In the genomic region with DNA sequence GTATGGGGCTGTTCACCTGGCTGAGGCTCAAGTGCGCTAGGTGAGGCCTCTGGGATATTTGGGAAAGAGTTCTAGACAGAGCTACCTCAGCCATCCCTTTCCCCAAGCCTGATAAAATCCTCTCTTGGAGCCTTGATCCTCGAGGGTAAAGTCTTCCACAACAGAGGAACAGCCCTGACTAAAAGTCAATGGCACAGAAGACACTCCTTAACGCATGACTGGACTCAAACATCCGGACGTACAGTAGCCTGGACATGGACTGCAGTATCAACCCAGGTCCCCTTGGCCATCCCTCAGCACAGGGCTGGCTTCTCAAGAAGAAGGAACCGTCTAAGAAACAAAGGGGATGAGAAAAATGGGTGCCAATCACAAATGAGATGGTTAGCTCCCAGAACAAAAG, we compare ENCODE assay signal across 18 mouse cellular contexts. TPM values are rescaled to one million over a fixed set of nuclear protein-coding genes. Genes with fewer than 3 reads are reported as not detected.
A peak's percentile ranks its signal among the peaks of the same experiment; 100 is the strongest.
DNase-seq lines count a peak whose midpoint lies in the region; ATAC-seq and TF ChIP-seq lines count a peak whose summit lies in the region.
"Had no signal": no experiment of that assay in that cellular context is flagged by ENCODE, and none has a peak within 500 bp of the region (broad histone marks: within the 10 kb centered on the region; RNA-seq: fewer than 3 reads in every experiment).

No protein-coding gene starts in this region.

- peaks cover 62% of the 10 kb centered on the region for H3K4me1 ChIP-seq in forebrain, embryonic 16.5 days (replicated peaks; ENCODE audit: control insufficient read depth, insufficient read depth, low read length)
- peaks cover 4% of the 10 kb centered on the region for H3K4me1 ChIP-seq in forebrain, embryonic 11.5 days (replicated peaks; ENCODE audit: control insufficient read depth, insufficient read depth, low read length)
- peaks cover 21% of the 10 kb centered on the region for H3K4me1 ChIP-seq in kidney, adult 2 months (ENCODE audit: control insufficient read depth, insufficient read depth, low read length)
- H3K4me1 ChIP-seq in kidney, embryonic 16.5 days (ENCODE audit: insufficient read depth, low read length): peaks cover 49% of the 10 kb centered on the region
- H3K4me1 ChIP-seq in midbrain, embryonic 10.5 days: peaks cover 52% of the 10 kb centered on the region
- peaks cover 23% of the 10 kb centered on the region for H3K4me1 ChIP-seq in midbrain, embryonic 14.5 days (ENCODE audit: control insufficient read depth, insufficient read depth, low read length)
- peaks cover 6% of the 10 kb centered on the region; the same call in 1 of the 2 replicates for H3K4me1 ChIP-seq in heart, adult 2 months (ENCODE audit: control insufficient read depth, insufficient read depth, low read length)

- TF ChIP-seq POLR2A in kidney, adult 2 months (IDR thresholded peaks at IDR 0.05; ENCODE audit: low read depth, low read length): no peak
- TF ChIP-seq POLR2A in heart, adult 2 months (IDR thresholded peaks at IDR 0.05; ENCODE audit: insufficient read depth, low read depth, low read length): no peak

- no peak for TF ChIP-seq CTCF in kidney, adult 2 months (conservative IDR thresholded peaks at IDR 0.05; ENCODE audit: insufficient read depth, insufficient read length, low read depth, low read length)
- no peak for TF ChIP-seq CTCF in heart, adult 2 months (IDR thresholded peaks at IDR 0.05)

- DNase-seq in forebrain, embryonic 11.5 days (ENCODE audit: low spot score): no peak
- DNase-seq in kidney, adult 2 months: peak; percentile 90
- no peak for DNase-seq in midbrain, embryonic 10.5 days (ENCODE audit: low spot score)
- DNase-seq in midbrain, embryonic 14.5 days: no peak
- no peak for DNase-seq in heart, adult 2 months
- DNase-seq: cerebellum, adult 11-12 months; thymus, postnatal 36 days had no signal

- H3K4me2 ChIP-seq in forebrain, embryonic 16.5 days (ENCODE audit: low read length): no peak overlapping the region
- no peak overlapping the region for H3K4me2 ChIP-seq in forebrain, embryonic 11.5 days (ENCODE audit: low read depth, low read length, severe bottlenecking)
- no peak overlapping the region for H3K4me2 ChIP-seq in kidney, embryonic 16.5 days (replicated peaks; ENCODE audit: low read depth, low read length)
- no peak overlapping the region for H3K4me2 ChIP-seq in midbrain, embryonic 14.5 days (ENCODE audit: low read length)
- H3K4me2 ChIP-seq: embryonic facial prominence, embryonic 13.5 days; limb, embryonic 12.5 days; lung, embryonic 15.5 days; midbrain, embryonic 11.5 days; neural tube, embryonic 12.5 days had no signal

- H3K9ac ChIP-seq in forebrain, embryonic 16.5 days (replicated peaks; ENCODE audit: low read depth, low read length): no peak overlapping the region
- H3K9ac ChIP-seq in forebrain, embryonic 11.5 days (ENCODE audit: low read length): no peak overlapping the region
- H3K9ac ChIP-seq in kidney, embryonic 16.5 days (replicated peaks; ENCODE audit: low read length): no peak overlapping the region
- H3K9ac ChIP-seq in midbrain, embryonic 14.5 days (replicated peaks; ENCODE audit: low read length): no peak overlapping the region
- H3K9ac ChIP-seq in heart, adult 2 months (ENCODE audit: low read depth, low read length): no peak overlapping the region
- H3K9ac ChIP-seq: embryonic facial prominence, embryonic 13.5 days; limb, embryonic 12.5 days; liver, embryonic 14.5 days; lung, embryonic 15.5 days; neural tube, embryonic 12.5 days had no signal

- H3K27me3 ChIP-seq in forebrain, embryonic 16.5 days (replicated peaks; ENCODE audit: control insufficient read depth, insufficient read depth, low read length): no peaks in the 10 kb centered on the region
- H3K27me3 ChIP-seq in forebrain, embryonic 11.5 days (ENCODE audit: control insufficient read depth, insufficient read depth, low read length): no peaks in the 10 kb centered on the region
- H3K27me3 ChIP-seq in kidney, adult 2 months (replicated peaks; ENCODE audit: control insufficient read depth, insufficient read depth, low read length): no peaks in the 10 kb centered on the region
- H3K27me3 ChIP-seq in kidney, embryonic 16.5 days (ENCODE audit: insufficient read depth, low read length): no peaks in the 10 kb centered on the region
- no peaks in the 10 kb centered on the region for H3K27me3 ChIP-seq in midbrain, embryonic 10.5 days (ENCODE audit: low read depth, poor library complexity, severe bottlenecking)
- no peaks in the 10 kb centered on the region for H3K27me3 ChIP-seq in midbrain, embryonic 14.5 days (ENCODE audit: control insufficient read depth, insufficient read depth, low read length)
- no peaks in the 10 kb centered on the region for H3K27me3 ChIP-seq in heart, adult 2 months (ENCODE audit: control insufficient read depth, insufficient read depth, low read length)
- H3K27me3 ChIP-seq: CH12.LX; embryonic facial prominence, embryonic 13.5 days; limb, embryonic 12.5 days; lung, embryonic 15.5 days; neural tube, embryonic 12.5 days had no signal

- no peaks in the 10 kb centered on the region for H3K36me3 ChIP-seq in forebrain, embryonic 16.5 days (ENCODE audit: control insufficient read depth, insufficient read depth)
- no peaks in the 10 kb centered on the region for H3K36me3 ChIP-seq in forebrain, embryonic 11.5 days (ENCODE audit: control insufficient read depth, insufficient read depth, low read length)
- H3K36me3 ChIP-seq in kidney, adult 2 months (ENCODE audit: control insufficient read depth, insufficient read depth, low read length): no peaks in the 10 kb centered on the region
- no peaks in the 10 kb centered on the region for H3K36me3 ChIP-seq in kidney, embryonic 16.5 days (ENCODE audit: insufficient read depth, low read length)
- H3K36me3 ChIP-seq in midbrain, embryonic 10.5 days: no peaks in the 10 kb centered on the region
- H3K36me3 ChIP-seq in midbrain, embryonic 14.5 days (ENCODE audit: control insufficient read depth, insufficient read depth, low read length): no peaks in the 10 kb centered on the region
- H3K36me3 ChIP-seq in heart, adult 2 months (ENCODE audit: control insufficient read depth, insufficient read depth, low read length): no peaks in the 10 kb centered on the region
- H3K36me3 ChIP-seq: embryonic facial prominence, embryonic 13.5 days; limb, embryonic 12.5 days; lung, embryonic 15.5 days; neural tube, embryonic 12.5 days had no signal

- WGBS in forebrain, embryonic 16.5 days: 60% methylated on average over 6 of the region's 6 CpGs
- WGBS in forebrain, embryonic 11.5 days: 79% methylated on average over 6 of the region's 6 CpGs
- WGBS in kidney, adult 2 months: 57% methylated on average over 6 of the region's 6 CpGs
- 68% methylated on average over 6 of the region's 6 CpGs for WGBS in kidney, embryonic 16.5 days
- 75% methylated on average over 6 of the region's 6 CpGs for WGBS in midbrain, embryonic 10.5 days
- 64% methylated on average over 6 of the region's 6 CpGs for WGBS in midbrain, embryonic 14.5 days
- WGBS in heart, adult 2 months: 84% methylated on average over 6 of the region's 6 CpGs

- H3K79me2 ChIP-seq in heart, adult 2 months (replicated peaks; ENCODE audit: control insufficient read depth, insufficient read depth, low read length): no peaks in the 10 kb centered on the region

- ATAC-seq in forebrain, embryonic 16.5 days: no peak
- ATAC-seq in forebrain, embryonic 11.5 days (replicated peaks; ENCODE audit: low FRiP score): no peak
- no peak for ATAC-seq in kidney, embryonic 16.5 days (ENCODE audit: low FRiP score, low TSS enrichment)
- no peak for ATAC-seq in midbrain, embryonic 14.5 days (ENCODE audit: low FRiP score, low TSS enrichment)

- H3K9me3 ChIP-seq in forebrain, embryonic 16.5 days (ENCODE audit: control insufficient read depth, low read length): no peaks in the 10 kb centered on the region
- no peaks in the 10 kb centered on the region for H3K9me3 ChIP-seq in forebrain, embryonic 11.5 days (ENCODE audit: control insufficient read depth, low read length)
- no peaks in the 10 kb centered on the region for H3K9me3 ChIP-seq in kidney, embryonic 16.5 days (ENCODE audit: low read length)
- H3K9me3 ChIP-seq in midbrain, embryonic 10.5 days (replicated peaks): 0 out of 2 replicates have a peak, but pooled peaks cover 4% of the 10 kb centered on the region
- H3K9me3 ChIP-seq in midbrain, embryonic 14.5 days (ENCODE audit: control insufficient read depth, low read length): no peaks in the 10 kb centered on the region
- H3K9me3 ChIP-seq: embryonic facial prominence, embryonic 13.5 days; hindbrain, embryonic 10.5 days; limb, embryonic 12.5 days; lung, embryonic 15.5 days; neural tube, embryonic 12.5 days had no signal

- intact Hi-C loops in heart, adult 2 months (cut with DNase I): no loop called here

- peak overlapping the region; percentile 34; the same call in 1 of the 2 replicates for H3K27ac ChIP-seq in forebrain, embryonic 16.5 days (ENCODE audit: low read length)
- H3K27ac ChIP-seq in forebrain, embryonic 11.5 days (ENCODE audit: low read depth, low read length): no peak overlapping the region
- H3K27ac ChIP-seq in kidney, adult 2 months (ENCODE audit: insufficient read depth, low read depth, low read length): no peak overlapping the region
- H3K27ac ChIP-seq in kidney, embryonic 16.5 days (ENCODE audit: low read length): no peak overlapping the region
- H3K27ac ChIP-seq in midbrain, embryonic 10.5 days (replicated peaks): peak overlapping the region; percentile 47
- no peak overlapping the region for H3K27ac ChIP-seq in midbrain, embryonic 14.5 days (replicated peaks; ENCODE audit: low read depth, low read length)
- H3K27ac ChIP-seq in heart, adult 2 months: no peak overlapping the region
- H3K27ac ChIP-seq: embryonic facial prominence, embryonic 13.5 days; limb, embryonic 12.5 days; liver, embryonic 14.5 days; lung, embryonic 15.5 days; macrophage; neural tube, embryonic 12.5 days had no signal

- no peak overlapping the region for H3K4me3 ChIP-seq in forebrain, embryonic 16.5 days (replicated peaks; ENCODE audit: low read length)
- H3K4me3 ChIP-seq in forebrain, embryonic 11.5 days (ENCODE audit: low read depth, low read length): no peak overlapping the region
- no peak overlapping the region for H3K4me3 ChIP-seq in kidney, adult 2 months (ENCODE audit: insufficient read depth, low read depth, low read length)
- H3K4me3 ChIP-seq in kidney, embryonic 16.5 days (ENCODE audit: low read length): no peak overlapping the region
- no peak overlapping the region for H3K4me3 ChIP-seq in midbrain, embryonic 10.5 days
- no peak overlapping the region for H3K4me3 ChIP-seq in midbrain, embryonic 14.5 days (replicated peaks; ENCODE audit: low read depth, low read length)
- no peak overlapping the region for H3K4me3 ChIP-seq in heart, adult 2 months
- H3K4me3 ChIP-seq: embryonic facial prominence, embryonic 13.5 days; hindbrain, embryonic 10.5 days; limb, embryonic 12.5 days; lung, embryonic 15.5 days; neural tube, embryonic 12.5 days had no signal

- no peak for TF ChIP-seq EP300 in heart, adult 2 months (IDR thresholded peaks at IDR 0.05; ENCODE audit: insufficient read depth, low read depth, low read length)

RNA-seq across cellular contexts. Expression of a gene that starts 21.3 kb away (rescaled TPM):
- polyA plus RNA-seq in forebrain, embryonic 16.5 days (2015; fragmentation: Nextera tagmentation; extraction: Ambion mirVana): 66.5 and 68.7 TPM in 2 replicates
- polyA plus RNA-seq in forebrain, embryonic 11.5 days (2014; fragmentation: Nextera tagmentation; extraction: Ambion mirVana): 19.6 and 21.5 TPM in 2 replicates
- 27.6 and 29.0 TPM in 2 replicates for polyA plus RNA-seq in kidney, adult 2 months (2012; rRNA removed)
- 23.9 and 24.5 TPM in 2 replicates for polyA plus RNA-seq in kidney, embryonic 16.5 days (2015; fragmentation: Nextera tagmentation; extraction: Ambion mirVana)
- 16.1 and 16.9 TPM in 2 replicates for polyA plus RNA-seq in midbrain, embryonic 10.5 days (2016; fragmentation: Nextera tagmentation; extraction: Ambion mirVana)
- 24.0 and 30.1 TPM in 2 replicates for polyA plus RNA-seq in midbrain, embryonic 14.5 days (2014; fragmentation: Nextera tagmentation; extraction: Ambion mirVana)
- total RNA-seq in heart, adult 2 months (2021): 1 to 10 TPM; 7.9 to 9.5 TPM
- 11.6 and 11.9 TPM in 2 replicates for polyA plus RNA-seq in heart, adult 2 months (2012; rRNA removed)

Comparison
In these comparisons a context has a peak if more than half of its experiments do, and no peak if none do; other contexts are left out.
1. H3K27ac ChIP-seq: peak in forebrain, embryonic 16.5 days (single experiment) and midbrain, embryonic 10.5 days (single experiment); none in forebrain, embryonic 11.5 days (single experiment), kidney, adult 2 months (single experiment), kidney, embryonic 16.5 days (single experiment), midbrain, embryonic 14.5 days (single experiment) and heart, adult 2 months (single experiment).